Mouse (Mus musculus) layer of hippocampus, postnatal 10 days (tissue): ENCODE results near the gene Zfp853. TPM values are rescaled to one million over a fixed set of nuclear protein-coding genes. Genes with fewer than 3 reads are reported as not detected.

Experiments
- DNase-seq, 2 experiments: peaks; one replicate each; pipeline ENCODE4 v3.0.0; 2021; ENCODE audit warnings: low spot score in 2 of 2
- total RNA-seq, 2 experiments: library from RNA; stranded (reverse); gene quantifications; 2 replicates each; pipeline ENCODE4 v1.2.3; 2021

Gene Zfp853
- total RNA-seq, 2 experiments from 2014 or later: 9.4 to 9.9 TPM

GRCm38 (mm10) chr5:143294862-143295261, 1.4 kb upstream of the Zfp853 start:
- DNase-seq: no peak

- DNase-seq: no peak
Observed at GRCm38 (mm10) chr5:143292879-143293278, 544 bp downstream of the Zfp853 start.

GRCm38 (mm10) chr5:143289299-143289698, 4.1 kb downstream of the Zfp853 start:
- no peak for DNase-seq

- DNase-seq: no peak
Observed at GRCm38 (mm10) chr5:143288378-143288911, 5.0 kb downstream of the Zfp853 start.

- no peak for DNase-seq
Observed at GRCm38 (mm10) chr5:143287774-143288328, 5.6 kb downstream of the Zfp853 start.

GRCm38 (mm10) chr5:143284762-143285161, 8.7 kb downstream of the Zfp853 start:
- DNase-seq: no peak

GRCm38 (mm10) chr5:143279247-143279646, 14.2 kb downstream of the Zfp853 start:
- no peak for DNase-seq

GRCm38 (mm10) chr5:143275761-143276160, 17.7 kb downstream of the Zfp853 start:
- peak in 1 of 2 experiments; percentile 10 for DNase-seq

GRCm38 (mm10) chr5:143272540-143273330, 20.7 kb downstream of the Zfp853 start:
- peak in 1 of 2 experiments; percentile 21 for DNase-seq

- no peak for DNase-seq
Observed at GRCm38 (mm10) chr5:143272108-143272507, 21.3 kb downstream of the Zfp853 start.

- no peak for DNase-seq
Observed at GRCm38 (mm10) chr5:143271642-143272041, 21.8 kb downstream of the Zfp853 start.

GRCm38 (mm10) chr5:143270151-143270519, 23.3 kb downstream of the Zfp853 start:
- no peak for DNase-seq

- peak; percentile 72 to 83 for DNase-seq
Observed at GRCm38 (mm10) chr5:143269363-143270150, 23.9 kb downstream of the Zfp853 start, which contains the start of gene Zfp316. Gene Zfp316 (minus strand): TSS chr5:143270022.

GRCm38 (mm10) chr5:143268985-143269362, 24.4 kb downstream of the Zfp853 start:
- no peak for DNase-seq

GRCm38 (mm10) chr5:143266794-143267193, 26.6 kb downstream of the Zfp853 start:
- no peak for DNase-seq

- no peak for DNase-seq
Observed at GRCm38 (mm10) chr5:143265409-143265808, 28.0 kb downstream of the Zfp853 start.

- no peak for DNase-seq
Observed at GRCm38 (mm10) chr5:143264689-143265088, 28.7 kb downstream of the Zfp853 start.

- no peak for DNase-seq
Observed at GRCm38 (mm10) chr5:143261636-143262035, 31.8 kb downstream of the Zfp853 start.

- no peak for DNase-seq
Observed at GRCm38 (mm10) chr5:143255802-143256201, 37.6 kb downstream of the Zfp853 start.

- DNase-seq: peak in 1 of 2 experiments; percentile 44
Observed at GRCm38 (mm10) chr5:143255131-143255519, 38.3 kb downstream of the Zfp853 start.

- peak; percentile 30 to 46 for DNase-seq
Observed at GRCm38 (mm10) chr5:143254487-143255130, 38.8 kb downstream of the Zfp853 start.
